Mouse (Mus musculus): ENCODE results near the gene Mbtps1. TPM values are rescaled to one million over a fixed set of nuclear protein-coding genes. Genes with fewer than 3 reads are reported as not detected.

The Mbtps1 gene
- total and polyA plus RNA-seq, 2 experiments from 2014 or later = 45.5 to 68.8 TPM

GRCm38 (mm10) chr8:119466105-119466504 is 92.4 kb downstream of the Mbtps1 start:
- H3K27me3 ChIP-seq (ENCODE audit: insufficient read depth, low read length) = no peaks in the 10 kb centered on the region
- no peak overlapping the region for H3K9ac ChIP-seq (replicated peaks; ENCODE audit: low read length, poor library complexity, severe bottlenecking)
- peaks cover 18% of the 10 kb centered on the region; the same call in 1 of the 2 replicates for H3K4me1 ChIP-seq (ENCODE audit: insufficient read depth, low read length)
- peak overlapping the region; percentile 40 for H3K4me2 ChIP-seq (ENCODE audit: low read depth, low read length, poor library complexity, severe bottlenecking)
- 0 out of 2 replicates have a peak, but pooled peaks have one; percentile 27 for TF ChIP-seq CTCF (IDR thresholded peaks at IDR 0.05)
- 0 out of 2 replicates have a peak overlapping the region, but pooled peaks have one; percentile 2 for H3K4me3 ChIP-seq (ENCODE audit: low read depth, low read length)
- ATAC-seq (ENCODE audit: low FRiP score) (peak; percentile 77), DNase-seq (ENCODE audit: low spot score) (peak; percentile 72)
- peak overlapping the region; percentile 65 for H3K27ac ChIP-seq (ENCODE audit: low read depth, low read length)
- 0 out of 2 replicates have a peak, but pooled peaks cover 3% of the 10 kb centered on the region for H3K36me3 ChIP-seq (ENCODE audit: insufficient read depth, low read length)
- 3% methylated on average over 18 of the region's 18 CpGs for WGBS
- no peaks in the 10 kb centered on the region for H3K9me3 ChIP-seq (ENCODE audit: low read length)

- Histone ChIP-seq H3K9ac (replicated peaks; ENCODE audit: low read length, poor library complexity, severe bottlenecking) (no peak overlapping the region), H3K9me3 (ENCODE audit: low read length) (no peaks in the 10 kb centered on the region), H3K36me3 (ENCODE audit: insufficient read depth, low read length) (no peaks in the 10 kb centered on the region), H3K27ac (ENCODE audit: low read depth, low read length) (no peak overlapping the region), H3K4me1 (ENCODE audit: insufficient read depth, low read length) (peaks cover 18% of the 10 kb centered on the region; the same call in 1 of the 2 replicates), H3K27me3 (ENCODE audit: insufficient read depth, low read length) (no peaks in the 10 kb centered on the region), H3K4me3 (ENCODE audit: low read depth, low read length) (no peak overlapping the region), H3K4me2 (ENCODE audit: low read depth, low read length, poor library complexity, severe bottlenecking) (no peak overlapping the region)
- no peak for DNase-seq (ENCODE audit: low spot score)
- WGBS = 32% methylated on average over 7 of the region's 7 CpGs
- ATAC-seq (ENCODE audit: low FRiP score) = no peak
- no peak for TF ChIP-seq CTCF (IDR thresholded peaks at IDR 0.05)
Observed at GRCm38 (mm10) chr8:119463709-119464108, 94.8 kb downstream of the Mbtps1 start.

- no peaks in the 10 kb centered on the region for H3K36me3 ChIP-seq (ENCODE audit: insufficient read depth, low read length)
- peak; percentile 65 for DNase-seq (ENCODE audit: low spot score)
- ATAC-seq (ENCODE audit: low FRiP score) = no peak
- 59% methylated on average over 9 of the region's 9 CpGs for WGBS
- no peak for TF ChIP-seq CTCF (IDR thresholded peaks at IDR 0.05)
- H3K4me3 ChIP-seq (ENCODE audit: low read depth, low read length) = no peak overlapping the region
- H3K4me1 ChIP-seq (ENCODE audit: insufficient read depth, low read length) = peaks cover 13% of the 10 kb centered on the region; the same call in 1 of the 2 replicates
- H3K9me3 ChIP-seq (ENCODE audit: low read length) = no peaks in the 10 kb centered on the region
- H3K4me2 ChIP-seq (ENCODE audit: low read depth, low read length, poor library complexity, severe bottlenecking) = no peak overlapping the region
- no peak overlapping the region for H3K27ac ChIP-seq (ENCODE audit: low read depth, low read length)
- H3K9ac ChIP-seq (replicated peaks; ENCODE audit: low read length, poor library complexity, severe bottlenecking) = no peak overlapping the region
- H3K27me3 ChIP-seq (ENCODE audit: insufficient read depth, low read length) = no peaks in the 10 kb centered on the region
Observed at GRCm38 (mm10) chr8:119461356-119461755, 97.2 kb downstream of the Mbtps1 start.

- Histone ChIP-seq H3K4me1 (ENCODE audit: insufficient read depth, low read length) (no peaks in the 10 kb centered on the region), H3K4me2 (ENCODE audit: low read depth, low read length, poor library complexity, severe bottlenecking) (no peak overlapping the region), H3K27ac (ENCODE audit: low read depth, low read length) (no peak overlapping the region), H3K4me3 (ENCODE audit: low read depth, low read length) (no peak overlapping the region), H3K27me3 (ENCODE audit: insufficient read depth, low read length) (no peaks in the 10 kb centered on the region), H3K36me3 (ENCODE audit: insufficient read depth, low read length) (no peaks in the 10 kb centered on the region), H3K9ac (replicated peaks; ENCODE audit: low read length, poor library complexity, severe bottlenecking) (no peak overlapping the region), H3K9me3 (ENCODE audit: low read length) (no peaks in the 10 kb centered on the region)
- DNase-seq (ENCODE audit: low spot score) = peak; percentile 75
- no peak for ATAC-seq (ENCODE audit: low FRiP score)
- 19% methylated on average over 16 of the region's 16 CpGs for WGBS
- no peak for TF ChIP-seq CTCF (IDR thresholded peaks at IDR 0.05)
Observed at GRCm38 (mm10) chr8:119459724-119460123, 98.8 kb downstream of the Mbtps1 start.

Other genes with a start within 250 kb of the Mbtps1 start
- gene Hsbp1, start 214.2 kb downstream of the Mbtps1 start, total RNA-seq (2014; rRNA removed) = 428 and 445 TPM in 2 replicates
- gene Hsbp1, start 214.2 kb downstream of the Mbtps1 start, polyA plus RNA-seq (2015; fragmentation: Nextera tagmentation; extraction: Ambion mirVana) = 1,211 and 1,230 TPM in 2 replicates
- 27.0 and 32.1 TPM in 2 replicates for gene Mlycd, start 163.9 kb downstream of the Mbtps1 start, total RNA-seq (2014; rRNA removed)
- gene Mlycd, start 163.9 kb downstream of the Mbtps1 start, polyA plus RNA-seq (2015; fragmentation: Nextera tagmentation; extraction: Ambion mirVana) = 19.0 and 20.6 TPM in 2 replicates
- 0.38 TPM in 1 of 2 replicates, not detected in the other for gene Osgin1, start 124.6 kb downstream of the Mbtps1 start, total RNA-seq (2014; rRNA removed)
- gene Osgin1, start 124.6 kb downstream of the Mbtps1 start, polyA plus RNA-seq (2015; fragmentation: Nextera tagmentation; extraction: Ambion mirVana) = 0.15 and 0.32 TPM in 2 replicates
- 106 and 119 TPM in 2 replicates for gene Necab2, start 112.0 kb downstream of the Mbtps1 start, total RNA-seq (2014; rRNA removed)
- 76.6 and 84.6 TPM in 2 replicates for gene Necab2, start 112.0 kb downstream of the Mbtps1 start, polyA plus RNA-seq (2015; fragmentation: Nextera tagmentation; extraction: Ambion mirVana)
- gene Slc38a8, start 57.0 kb downstream of the Mbtps1 start, total RNA-seq (2014; rRNA removed) = 0.16 and 0.19 TPM in 2 replicates
- 0.09 and 0.12 TPM in 2 replicates for gene Slc38a8, start 57.0 kb downstream of the Mbtps1 start, polyA plus RNA-seq (2015; fragmentation: Nextera tagmentation; extraction: Ambion mirVana)
- 164 and 176 TPM in 2 replicates for gene Hsdl1, start 16.4 kb upstream of the Mbtps1 start, total RNA-seq (2014; rRNA removed)
- 164 and 174 TPM in 2 replicates for gene Hsdl1, start 16.4 kb upstream of the Mbtps1 start, polyA plus RNA-seq (2015; fragmentation: Nextera tagmentation; extraction: Ambion mirVana)
- 0.47 and 1.1 TPM in 2 replicates for gene Dnaaf1, start 16.5 kb upstream of the Mbtps1 start, total RNA-seq (2014; rRNA removed)
- 0.51 and 0.60 TPM in 2 replicates for gene Dnaaf1, start 16.5 kb upstream of the Mbtps1 start, polyA plus RNA-seq (2015; fragmentation: Nextera tagmentation; extraction: Ambion mirVana)
- gene Taf1c, start 46.5 kb upstream of the Mbtps1 start, total RNA-seq (2014; rRNA removed) = 20.1 and 22.5 TPM in 2 replicates
- gene Taf1c, start 46.5 kb upstream of the Mbtps1 start, polyA plus RNA-seq (2015; fragmentation: Nextera tagmentation; extraction: Ambion mirVana) = 9.6 and 10.2 TPM in 2 replicates
- gene Adad2, start 54.0 kb upstream of the Mbtps1 start, total RNA-seq (2014; rRNA removed) = 0.33 and 1.0 TPM in 2 replicates
- gene Adad2, start 54.0 kb upstream of the Mbtps1 start, polyA plus RNA-seq (2015; fragmentation: Nextera tagmentation; extraction: Ambion mirVana) = 0.22 and 0.23 TPM in 2 replicates
- gene Kcng4, start 76.9 kb upstream of the Mbtps1 start, total RNA-seq (2014; rRNA removed) = 0.61 and 1.6 TPM in 2 replicates
- gene Kcng4, start 76.9 kb upstream of the Mbtps1 start, polyA plus RNA-seq (2015; fragmentation: Nextera tagmentation; extraction: Ambion mirVana) = 0.27 and 0.28 TPM in 2 replicates
- gene Wfdc1, start 107.6 kb upstream of the Mbtps1 start, total RNA-seq (2014; rRNA removed) = 8.5 and 13.5 TPM in 2 replicates
- 11.6 and 11.8 TPM in 2 replicates for gene Wfdc1, start 107.6 kb upstream of the Mbtps1 start, polyA plus RNA-seq (2015; fragmentation: Nextera tagmentation; extraction: Ambion mirVana)
- gene Atp2c2, start 141.3 kb upstream of the Mbtps1 start, total RNA-seq (2014; rRNA removed) = 0.28 and 0.82 TPM in 2 replicates
- gene Atp2c2, start 141.3 kb upstream of the Mbtps1 start, polyA plus RNA-seq (2015; fragmentation: Nextera tagmentation; extraction: Ambion mirVana) = 0.83 and 1.1 TPM in 2 replicates
- gene Tldc1, start 219.7 kb upstream of the Mbtps1 start, total RNA-seq (2014; rRNA removed) = 18.5 and 20.4 TPM in 2 replicates
- 6.7 and 7.4 TPM in 2 replicates for gene Tldc1, start 219.7 kb upstream of the Mbtps1 start, polyA plus RNA-seq (2015; fragmentation: Nextera tagmentation; extraction: Ambion mirVana)

All from midbrain, postnatal 0 days (tissue).